Mouse (Mus musculus) heart, embryonic 16.5 days (tissue): ENCODE results near the gene Armh3. TPM values are rescaled to one million over a fixed set of nuclear protein-coding genes. Genes with fewer than 3 reads are reported as not detected.

Experiments
- ATAC-seq: fragments of 200-750 bp; cut with Nextera tagmentation; replicated peaks from 2 replicates; pipeline ENCODE4 v1.8.0; 2017; ENCODE audit warnings: moderate number of reproducible peaks; ENCODE audit not compliant: insufficient read depth, low FRiP score; ENCODE audit errors: extremely low read depth
- H3K27ac ChIP-seq: fragments of 300-500 bp; sonication (generic); 2 replicates; pipeline ENCODE4 v1.5.1; 2014; ENCODE audit warnings: mild to moderate bottlenecking, low read length, control low read depth, moderate library complexity
- H3K27me3 ChIP-seq: fragments of 300-500 bp; sonication (generic); 2 replicates; pipeline ENCODE4 v1.6.1; 2014; ENCODE audit warnings: low read length, mixed read lengths; ENCODE audit not compliant: control insufficient read depth, insufficient read depth
- H3K36me3 ChIP-seq: fragments of 300-500 bp; sonication (generic); 2 replicates; pipeline ENCODE4 v1.6.1; 2014; ENCODE audit not compliant: control insufficient read depth, insufficient read depth
- H3K4me1 ChIP-seq: fragments of 300-500 bp; sonication (generic); 2 replicates; pipeline ENCODE4 v1.6.1; 2014; ENCODE audit warnings: low read length, mixed read lengths; ENCODE audit not compliant: control insufficient read depth, insufficient read depth
- H3K4me2 ChIP-seq: fragments of 300-500 bp; sonication (generic); 2 replicates; pipeline ENCODE4 v1.6.1; 2014; ENCODE audit warnings: low read depth, mild to moderate bottlenecking, control low read depth, low read length
- H3K4me3 ChIP-seq: fragments of 300-500 bp; sonication (generic); 2 replicates; pipeline ENCODE4 v1.5.1; 2014; ENCODE audit warnings: mild to moderate bottlenecking, control low read depth, low read length
- H3K9ac ChIP-seq: fragments of 300-500 bp; sonication (generic); 2 replicates; pipeline ENCODE4 v1.6.1; 2014; ENCODE audit warnings: low read length, control low read depth
- H3K9me3 ChIP-seq: fragments of 300-500 bp; sonication (generic); replicated peaks from 2 replicates; pipeline ENCODE4 v1.6.1; 2016; ENCODE audit warnings: low read length; ENCODE audit not compliant: control insufficient read depth
- WGBS: fragments of 180-500 bp; shearing (Covaris S2); extraction: QIAGEN DNeasy Blood & Tissue Kit; methylation state at CpG from one replicate; pipeline ENCODE4 v1.1.7; 2014; 5-methylcytosine and 5-hydroxymethylcytosine counted together
- polyA plus RNA-seq: library from polyadenylated mRNA; unstranded; fragments of >200 nt; fragmentation: Nextera tagmentation; extraction: Ambion mirVana; gene quantifications from 2 replicates; pipeline ENCODE4 v1.2.1, GENCODE M21; 2015

Armh3 gene
- polyA plus RNA-seq, 1 experiment from 2014 or later = 15.3 TPM

GRCm38 (mm10) chr19:45789888-45790874, 208.1 kb downstream of the Armh3 start:
- no peak overlapping the region for H3K27ac ChIP-seq

GRCm38 (mm10) chr19:45789365-45789764, 208.9 kb downstream of the Armh3 start:
- Histone ChIP-seq H3K27ac (no peak overlapping the region), H3K27me3 (no peaks in the 10 kb centered on the region), H3K4me2 (no peak overlapping the region), H3K9ac (no peak overlapping the region), H3K4me1 (no peaks in the 10 kb centered on the region), H3K4me3 (no peak overlapping the region), H3K9me3 (no peaks in the 10 kb centered on the region), H3K36me3 (no peaks in the 10 kb centered on the region)
- 76% methylated on average over 7 of the region's 7 CpGs for WGBS
- no peak for ATAC-seq

More at GRCm38 (mm10) chr19:45789888-45790874, 208.1 kb downstream of the Armh3 start:
- Histone ChIP-seq H3K4me3 (no peak overlapping the region), H3K9ac (no peak overlapping the region), H3K4me2 (no peak overlapping the region), H3K36me3 (no peaks in the 10 kb centered on the region), H3K27me3 (no peaks in the 10 kb centered on the region), H3K9me3 (no peaks in the 10 kb centered on the region), H3K4me1 (no peaks in the 10 kb centered on the region)
- ATAC-seq = no peak
- 78% methylated on average over 13 of the region's 13 CpGs for WGBS

- H3K27ac ChIP-seq = no peak overlapping the region
- no peak for ATAC-seq
- no peak overlapping the region for H3K9ac ChIP-seq
- no peaks in the 10 kb centered on the region for H3K27me3 ChIP-seq
- no peak overlapping the region for H3K4me2 ChIP-seq
- no peaks in the 10 kb centered on the region for H3K36me3 ChIP-seq
- 32% methylated on average over 4 of the region's 4 CpGs for WGBS
- H3K4me3 ChIP-seq = no peak overlapping the region
- no peaks in the 10 kb centered on the region for H3K9me3 ChIP-seq
- H3K4me1 ChIP-seq = no peaks in the 10 kb centered on the region
Measured at GRCm38 (mm10) chr19:45788337-45788736, 210.0 kb downstream of the Armh3 start.

- no peak overlapping the region for H3K4me3 ChIP-seq
- ATAC-seq = no peak
- no peaks in the 10 kb centered on the region for H3K36me3 ChIP-seq
- no peaks in the 10 kb centered on the region for H3K4me1 ChIP-seq
- no peak overlapping the region for H3K27ac ChIP-seq
- no peak overlapping the region for H3K9ac ChIP-seq
- no peak overlapping the region for H3K4me2 ChIP-seq
- WGBS = 61% methylated on average over 3 of the region's 3 CpGs
- no peaks in the 10 kb centered on the region for H3K9me3 ChIP-seq
- no peaks in the 10 kb centered on the region for H3K27me3 ChIP-seq
Measured at GRCm38 (mm10) chr19:45787450-45787849, 210.8 kb downstream of the Armh3 start.

- no peak for ATAC-seq
Measured at GRCm38 (mm10) chr19:45785470-45785869, 212.8 kb downstream of the Armh3 start.

GRCm38 (mm10) chr19:45783933-45784576, 214.2 kb downstream of the Armh3 start:
- Histone ChIP-seq H3K4me3 (peak overlapping the region; percentile 99), H3K27me3 (no peaks in the 10 kb centered on the region), H3K4me2 (peak overlapping the region; percentile 60), H3K9me3 (no peaks in the 10 kb centered on the region), H3K27ac (peak overlapping the region; percentile 64), H3K4me1 (peaks cover 19% of the 10 kb centered on the region), H3K9ac (peak overlapping the region; percentile 67), H3K36me3 (peaks cover 3% of the 10 kb centered on the region; the same call in 1 of the 2 replicates)
- ATAC-seq = no peak
- WGBS = 31% methylated on average over 17 of the region's 17 CpGs

More at GRCm38 (mm10) chr19:45785470-45785869, 212.8 kb downstream of the Armh3 start:
- Histone ChIP-seq H3K4me2 (no peak overlapping the region), H3K27ac (no peak overlapping the region), H3K4me3 (no peak overlapping the region), H3K4me1 (peaks cover 16% of the 10 kb centered on the region), H3K36me3 (no peaks in the 10 kb centered on the region), H3K9ac (no peak overlapping the region), H3K27me3 (no peaks in the 10 kb centered on the region), H3K9me3 (no peaks in the 10 kb centered on the region)
- 81% methylated on average over 3 of the region's 3 CpGs for WGBS

- Histone ChIP-seq H3K36me3 (peaks cover 8% of the 10 kb centered on the region), H3K4me1 (peaks cover 19% of the 10 kb centered on the region)
- under 1% methylated on average over 60 of the region's 71 CpGs for WGBS
Measured at GRCm38 (mm10) chr19:45783181-45783932, 214.9 kb downstream of the Armh3 start, which contains the start of gene Mgea5. Mgea5 (minus strand) TSS chr19:45783837.

GRCm38 (mm10) chr19:45782315-45783001, 215.8 kb downstream of the Armh3 start:
- Histone ChIP-seq H3K27me3 (no peaks in the 10 kb centered on the region), H3K9me3 (no peaks in the 10 kb centered on the region), H3K4me2 (peak overlapping the region; percentile 82), H3K36me3 (peaks cover 16% of the 10 kb centered on the region), H3K4me1 (peaks cover 19% of the 10 kb centered on the region), H3K4me3 (peak overlapping the region; percentile 99), H3K9ac (peak overlapping the region; percentile 98), H3K27ac (peak overlapping the region; percentile 98)
- WGBS = under 1% methylated on average over 36 of the region's 36 CpGs
- peak; percentile 31 for ATAC-seq

More at GRCm38 (mm10) chr19:45783181-45783932, 214.9 kb downstream of the Armh3 start, which contains the start of gene Mgea5:
- peak; percentile 97 for ATAC-seq
- peak within 1 kb of the TSS; percentile 98 for H3K9ac ChIP-seq
- peak within 1 kb of the TSS; percentile 98 for H3K27ac ChIP-seq
- no peaks in the 10 kb centered on the region for H3K27me3 ChIP-seq
- H3K4me3 ChIP-seq = peak within 1 kb of the TSS; percentile 99
- peak within 1 kb of the TSS; percentile 82 for H3K4me2 ChIP-seq
- no peaks in the 10 kb centered on the region for H3K9me3 ChIP-seq
